Mouse (Mus musculus) thymus, adult 2 months (tissue): Measurements from ENCODE around the gene Mapk13.

ENCODE experiments used
- CTCF ChIP-seq: fragments of 200-500 bp; IDR thresholded peaks from 2 replicates; pipeline ENCODE4 v1.5.1; 2012; ENCODE audit warnings: mild to moderate bottlenecking, control low read depth, low read length, moderate library complexity, borderline replicate concordance; ENCODE audit not compliant: control insufficient read depth, poor library complexity, insufficient read depth; ENCODE audit errors: extremely low read depth
- POLR2A ChIP-seq: fragments of 200-500 bp; IDR thresholded peaks from 2 replicates; pipeline ENCODE4 v1.6.1; 2012; ENCODE audit warnings: mild to moderate bottlenecking, low read length, control low read depth, moderate library complexity; ENCODE audit not compliant: control insufficient read depth, poor library complexity, insufficient read depth; ENCODE audit errors: extremely low read depth

DNA sequence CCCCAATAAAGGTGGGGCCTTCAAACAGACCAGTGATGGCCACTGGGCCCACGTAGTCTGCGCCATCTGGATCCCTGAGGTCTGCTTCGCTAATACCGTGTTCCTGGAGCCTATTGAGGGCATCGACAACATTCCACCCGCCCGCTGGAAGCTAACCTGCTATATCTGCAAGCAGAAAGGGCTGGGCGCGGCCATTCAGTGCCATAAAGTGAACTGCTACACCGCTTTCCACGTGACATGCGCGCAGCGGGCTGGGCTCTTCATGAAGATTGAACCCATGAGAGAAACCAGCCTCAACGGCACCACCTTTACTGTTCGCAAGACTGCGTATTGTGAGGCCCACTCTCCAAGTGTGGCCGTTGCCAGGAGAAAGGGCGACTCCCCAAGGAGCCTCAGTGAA is 37.7 kb downstream of the Mapk13 start:
- TF ChIP-seq POLR2A (no peak), CTCF (no peak)
